Mouse (Mus musculus): ENCODE measurements around the gene Dyrk3.

- no peak for TF ChIP-seq CTCF (conservative IDR thresholded peaks at IDR 0.05; ENCODE audit: insufficient read depth, insufficient read length, low read depth, low read length)
- no peak for TF ChIP-seq POLR2A (IDR thresholded peaks at IDR 0.05; ENCODE audit: low read depth, low read length)
Observed at GRCm38 (mm10) chr1:131174299-131174861, 36.2 kb upstream of the Dyrk3 start.
